In genomic region chr14:77371977-77372376, GRCm38 (mm10) we compare ENCODE assay signal across 26 mouse cellular contexts.
A peak's percentile ranks its signal among the peaks of the same experiment; 100 is the strongest.
DNase-seq lines count a peak whose midpoint lies in the region; ATAC-seq and TF ChIP-seq lines count a peak whose summit lies in the region.
"Had no signal": no experiment of that assay in that cellular context is flagged by ENCODE, and none has a peak within 500 bp of the region (broad histone marks: within the 10 kb centered on the region; RNA-seq: fewer than 3 reads in every experiment).

No protein-coding gene starts in this region.

- no peak for TF ChIP-seq EP300 in heart, adult 2 months (IDR thresholded peaks at IDR 0.05; ENCODE audit: insufficient read depth, low read depth, low read length)
- no peak for TF ChIP-seq EP300 in liver, embryonic 14.5 days (IDR thresholded peaks at IDR 0.05; ENCODE audit: low read depth)
- TF ChIP-seq EP300 in stomach, postnatal 0 days (optimal IDR thresholded peaks at IDR 0.05): no peak

- TF ChIP-seq CTCF in heart, adult 2 months (IDR thresholded peaks at IDR 0.05): no peak
- peak; percentile 4; the same call in 1 of the 2 replicates for TF ChIP-seq CTCF in liver, embryonic 14.5 days (IDR thresholded peaks at IDR 0.05; ENCODE audit: low read depth)
- TF ChIP-seq CTCF in midbrain, postnatal 0 days (IDR thresholded peaks at IDR 0.05): peak; percentile 38
- peak; percentile 51 for TF ChIP-seq CTCF in stomach, postnatal 0 days (IDR thresholded peaks at IDR 0.05; ENCODE audit: low read depth)

- H3K79me2 ChIP-seq in heart, adult 2 months (replicated peaks; ENCODE audit: control insufficient read depth, insufficient read depth, low read length): no peaks in the 10 kb centered on the region

- WGBS in heart, adult 2 months: 73% methylated on average over 5 of the region's 5 CpGs
- 60% methylated on average over 5 of the region's 5 CpGs for WGBS in liver, embryonic 14.5 days (ENCODE audit: insufficient replicate concordance)
- WGBS in liver, embryonic 11.5 days: 68% methylated on average over 5 of the region's 5 CpGs
- 65% methylated on average over 5 of the region's 5 CpGs for WGBS in midbrain, postnatal 0 days
- 61% methylated on average over 5 of the region's 5 CpGs for WGBS in midbrain, embryonic 14.5 days
- whole genome bisulfite sequencing in stomach, postnatal 0 days: 67% methylated on average over 5 of the region's 5 CpGs

- peak; percentile 64 for DNase-seq in heart, adult 11 months
- no peak for DNase-seq in heart, adult 2 months
- DNase-seq in liver, embryonic 14.5 days (ENCODE audit: low read depth in 3 of 3, low spot score in 3 of 3): no peak
- no peak for DNase-seq in liver, embryonic 11.5 days (ENCODE audit: low spot score)
- no peak for DNase-seq in midbrain, postnatal 0 days (ENCODE audit: low spot score)
- DNase-seq in midbrain, embryonic 14.5 days: no peak
- no peak for DNase-seq in stomach, postnatal 0 days (ENCODE audit: low spot score)
- DNase-seq in embryo, embryonic 10.5 days (ENCODE audit: low spot score): no peak
- DNase-seq: adrenal gland, adult 8-10 months; cerebellum, adult 2 months; cerebellum, postnatal 14 days; gastrocnemius, postnatal 25 days; kidney, adult 8-10 months; kidney, postnatal 14 days; liver, embryonic 13.5 days; right cerebral cortex, postnatal 14 days had no signal

- no peak overlapping the region for H3K4me2 ChIP-seq in liver, embryonic 14.5 days (ENCODE audit: low read depth)
- H3K4me2 ChIP-seq in liver, embryonic 11.5 days: no peak overlapping the region
- no peak overlapping the region for H3K4me2 ChIP-seq in midbrain, postnatal 0 days (ENCODE audit: low read depth, low read length, poor library complexity, severe bottlenecking)
- H3K4me2 ChIP-seq in midbrain, embryonic 14.5 days (ENCODE audit: low read length): no peak overlapping the region
- H3K4me2 ChIP-seq in stomach, postnatal 0 days (replicated peaks; ENCODE audit: low read depth): no peak overlapping the region
- H3K4me2 ChIP-seq: embryonic facial prominence, embryonic 15.5 days; forebrain, embryonic 12.5 days; heart, embryonic 13.5 days; limb, embryonic 13.5 days; liver, embryonic 13.5 days; neural tube, embryonic 13.5 days had no signal

- no peaks in the 10 kb centered on the region for H3K27me3 ChIP-seq in heart, adult 2 months (ENCODE audit: control insufficient read depth, insufficient read depth, low read length)
- H3K27me3 ChIP-seq in liver, embryonic 14.5 days (ENCODE audit: control insufficient read depth, insufficient read depth, low read length): no peaks in the 10 kb centered on the region
- no peaks in the 10 kb centered on the region for H3K27me3 ChIP-seq in liver, embryonic 11.5 days (replicated peaks; ENCODE audit: control insufficient read depth, insufficient read depth, low read length)
- H3K27me3 ChIP-seq in midbrain, postnatal 0 days (ENCODE audit: insufficient read depth, low read length): no peaks in the 10 kb centered on the region
- H3K27me3 ChIP-seq in midbrain, embryonic 14.5 days (ENCODE audit: control insufficient read depth, insufficient read depth, low read length): no peaks in the 10 kb centered on the region
- no peaks in the 10 kb centered on the region for H3K27me3 ChIP-seq in stomach, postnatal 0 days (ENCODE audit: control insufficient read depth, insufficient read depth, low read length)
- H3K27me3 ChIP-seq: embryonic facial prominence, embryonic 15.5 days; forebrain, embryonic 12.5 days; heart, embryonic 13.5 days; limb, embryonic 13.5 days; liver, embryonic 13.5 days; neural tube, embryonic 13.5 days had no signal

- H3K9ac ChIP-seq in heart, adult 2 months (ENCODE audit: low read depth, low read length): no peak overlapping the region
- H3K9ac ChIP-seq in liver, embryonic 14.5 days (replicated peaks): no peak overlapping the region
- no peak overlapping the region for H3K9ac ChIP-seq in liver, embryonic 11.5 days (ENCODE audit: low read depth, low read length)
- H3K9ac ChIP-seq in midbrain, postnatal 0 days (replicated peaks; ENCODE audit: low read length, poor library complexity, severe bottlenecking): no peak overlapping the region
- no peak overlapping the region for H3K9ac ChIP-seq in midbrain, embryonic 14.5 days (replicated peaks; ENCODE audit: low read length)
- no peak overlapping the region for H3K9ac ChIP-seq in stomach, postnatal 0 days (ENCODE audit: low read length)
- H3K9ac ChIP-seq: embryonic facial prominence, embryonic 15.5 days; forebrain, embryonic 12.5 days; heart, embryonic 13.5 days; limb, embryonic 13.5 days; liver, embryonic 13.5 days; neural tube, embryonic 13.5 days had no signal

- peaks cover 4% of the 10 kb centered on the region for H3K4me1 ChIP-seq in heart, adult 2 months (ENCODE audit: control insufficient read depth, insufficient read depth, low read length)
- H3K4me1 ChIP-seq in liver, embryonic 14.5 days (replicated peaks; ENCODE audit: control insufficient read depth in 2 of 2, insufficient read depth in 2 of 2, low read length in 1 of 2): peaks cover 0 to 2% of the 10 kb centered on the region in 2 experiments; a peak in 1 of 4 replicates
- no peaks in the 10 kb centered on the region for H3K4me1 ChIP-seq in liver, embryonic 11.5 days (replicated peaks; ENCODE audit: control insufficient read depth, insufficient read depth, low read length)
- 0 out of 2 replicates have a peak, but pooled peaks cover 2% of the 10 kb centered on the region for H3K4me1 ChIP-seq in midbrain, postnatal 0 days (ENCODE audit: insufficient read depth, low read length)
- peaks cover 5% of the 10 kb centered on the region for H3K4me1 ChIP-seq in midbrain, embryonic 14.5 days (ENCODE audit: control insufficient read depth, insufficient read depth, low read length)
- H3K4me1 ChIP-seq in stomach, postnatal 0 days (replicated peaks; ENCODE audit: control insufficient read depth, insufficient read depth): no peaks in the 10 kb centered on the region
- H3K4me1 ChIP-seq: limb, embryonic 13.5 days had no signal

- no peaks in the 10 kb centered on the region for H3K36me3 ChIP-seq in heart, adult 2 months (ENCODE audit: control insufficient read depth, insufficient read depth, low read length)
- no peaks in the 10 kb centered on the region for H3K36me3 ChIP-seq in liver, embryonic 14.5 days (replicated peaks; ENCODE audit: control insufficient read depth, insufficient read depth, low read depth)
- H3K36me3 ChIP-seq in liver, embryonic 11.5 days (ENCODE audit: control insufficient read depth, insufficient read depth, low read length): no peaks in the 10 kb centered on the region
- H3K36me3 ChIP-seq in midbrain, postnatal 0 days (ENCODE audit: insufficient read depth, low read length): no peaks in the 10 kb centered on the region
- no peaks in the 10 kb centered on the region for H3K36me3 ChIP-seq in midbrain, embryonic 14.5 days (ENCODE audit: control insufficient read depth, insufficient read depth, low read length)
- H3K36me3 ChIP-seq in stomach, postnatal 0 days (ENCODE audit: control insufficient read depth, insufficient read depth, low read length): no peaks in the 10 kb centered on the region
- H3K36me3 ChIP-seq: embryonic facial prominence, embryonic 10.5 days; embryonic facial prominence, embryonic 15.5 days; forebrain, embryonic 12.5 days; heart, embryonic 13.5 days; limb, embryonic 13.5 days; liver, embryonic 13.5 days; neural tube, embryonic 13.5 days had no signal

- no peak for TF ChIP-seq POLR2A in heart, adult 2 months (IDR thresholded peaks at IDR 0.05; ENCODE audit: insufficient read depth, low read depth, low read length)

- no peak overlapping the region for H3K27ac ChIP-seq in heart, adult 2 months
- no peak overlapping the region for H3K27ac ChIP-seq in liver, embryonic 14.5 days
- H3K27ac ChIP-seq in liver, embryonic 11.5 days (ENCODE audit: low read depth, low read length): no peak overlapping the region
- no peak overlapping the region for H3K27ac ChIP-seq in midbrain, postnatal 0 days (ENCODE audit: low read depth, low read length)
- H3K27ac ChIP-seq in midbrain, embryonic 14.5 days (replicated peaks; ENCODE audit: low read depth, low read length): no peak overlapping the region
- H3K27ac ChIP-seq in stomach, postnatal 0 days (replicated peaks): no peak overlapping the region
- H3K27ac ChIP-seq: embryonic facial prominence, embryonic 10.5 days; embryonic facial prominence, embryonic 15.5 days; forebrain, embryonic 12.5 days; heart, embryonic 13.5 days; limb, embryonic 13.5 days; liver, embryonic 13.5 days; macrophage; neural tube, embryonic 13.5 days had no signal

- no peaks in the 10 kb centered on the region for H3K9me3 ChIP-seq in liver, embryonic 14.5 days (ENCODE audit: control insufficient read depth, low read length)
- H3K9me3 ChIP-seq in liver, embryonic 11.5 days (ENCODE audit: control insufficient read depth, low read length): no peaks in the 10 kb centered on the region
- no peaks in the 10 kb centered on the region for H3K9me3 ChIP-seq in midbrain, postnatal 0 days (ENCODE audit: low read length)
- H3K9me3 ChIP-seq in midbrain, embryonic 14.5 days (ENCODE audit: control insufficient read depth, low read length): no peaks in the 10 kb centered on the region
- H3K9me3 ChIP-seq in stomach, postnatal 0 days (ENCODE audit: control insufficient read depth, low read length): no peaks in the 10 kb centered on the region
- H3K9me3 ChIP-seq: embryonic facial prominence, embryonic 10.5 days; embryonic facial prominence, embryonic 15.5 days; forebrain, embryonic 12.5 days; heart, embryonic 13.5 days; limb, embryonic 13.5 days; liver, embryonic 13.5 days; neural tube, embryonic 13.5 days had no signal

- intact Hi-C loops in heart, adult 2 months (cut with DNase I): no loop called here

- H3K4me3 ChIP-seq in heart, adult 2 months: no peak overlapping the region
- H3K4me3 ChIP-seq in liver, embryonic 14.5 days (ENCODE audit: insufficient read depth in 1 of 2, low read depth in 2 of 2, low read length in 2 of 2): no peak overlapping the region
- no peak overlapping the region for H3K4me3 ChIP-seq in liver, embryonic 11.5 days (ENCODE audit: low read depth, low read length)
- no peak overlapping the region for H3K4me3 ChIP-seq in midbrain, postnatal 0 days (ENCODE audit: low read depth, low read length)
- H3K4me3 ChIP-seq in midbrain, embryonic 14.5 days (replicated peaks; ENCODE audit: low read depth, low read length): no peak overlapping the region
- no peak overlapping the region for H3K4me3 ChIP-seq in stomach, postnatal 0 days (ENCODE audit: low read depth, low read length)
- H3K4me3 ChIP-seq: embryonic facial prominence, embryonic 10.5 days; embryonic facial prominence, embryonic 15.5 days; forebrain, embryonic 12.5 days; heart, embryonic 13.5 days; limb, embryonic 13.5 days; liver, embryonic 13.5 days; myocyte; neural tube, embryonic 13.5 days had no signal

- no peak for ATAC-seq in liver, embryonic 14.5 days (ENCODE audit: insufficient read depth)
- no peak for ATAC-seq in liver, embryonic 11.5 days (replicated peaks; ENCODE audit: low FRiP score)
- no peak for ATAC-seq in midbrain, postnatal 0 days (ENCODE audit: low FRiP score)
- no peak for ATAC-seq in midbrain, embryonic 14.5 days (ENCODE audit: low FRiP score, low TSS enrichment)
- no peak for ATAC-seq in stomach, postnatal 0 days (ENCODE audit: low FRiP score, low TSS enrichment)
- ATAC-seq: hindbrain, embryonic 16.5 days; midbrain, embryonic 16.5 days had no signal
